Comparison of ENCODE assay signal across 21 mouse cellular contexts in the genomic region with DNA sequence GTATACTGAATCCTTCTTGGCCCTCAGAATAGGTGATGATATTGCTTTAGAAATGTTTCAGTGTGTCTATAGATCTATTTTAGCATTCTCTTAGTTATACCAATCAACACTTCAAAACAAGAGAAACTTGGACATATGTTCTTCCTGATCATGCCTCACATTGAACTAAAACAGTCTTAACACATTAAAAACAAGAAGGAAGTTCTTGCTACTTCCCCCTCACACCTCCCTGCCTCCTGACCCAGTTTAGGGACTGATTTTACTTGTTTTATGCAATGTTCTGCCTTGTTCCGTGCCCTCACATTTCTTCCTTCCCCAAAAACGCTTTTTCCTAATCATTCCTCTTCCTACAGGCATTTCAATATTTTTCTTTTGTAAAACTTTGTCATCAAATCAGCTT.
DNase-seq lines count a peak whose midpoint lies in the region; ATAC-seq and TF ChIP-seq lines count a peak whose summit lies in the region.
"Had no signal": no experiment of that assay in that cellular context is flagged by ENCODE, and none has a peak within 500 bp of the region (broad histone marks: within the 10 kb centered on the region; RNA-seq: fewer than 3 reads in every experiment).

No protein-coding gene starts in this region.

- no peaks in the 10 kb centered on the region for H3K36me3 ChIP-seq in neural tube, embryonic 15.5 days
- H3K36me3 ChIP-seq: embryonic facial prominence, embryonic 13.5 days; forebrain, embryonic 12.5 days; heart, embryonic 12.5 days; hindbrain, embryonic 15.5 days had no signal

- no peaks in the 10 kb centered on the region for H3K9me3 ChIP-seq in neural tube, embryonic 15.5 days (replicated peaks)
- H3K9me3 ChIP-seq: embryonic facial prominence, embryonic 13.5 days; forebrain, embryonic 12.5 days; heart, embryonic 12.5 days; hindbrain, embryonic 15.5 days had no signal

- WGBS in neural tube, embryonic 15.5 days: 88% methylated on average over 2 of the region's 2 CpGs

- peak overlapping the region; percentile 59; the same call in 1 of the 2 replicates for H3K27ac ChIP-seq in left cerebral cortex, adult 2 months
- H3K27ac ChIP-seq in neural tube, embryonic 15.5 days (replicated peaks): no peak overlapping the region
- H3K27ac ChIP-seq: embryonic facial prominence, embryonic 13.5 days; forebrain, embryonic 12.5 days; gastrocnemius, adult 2 months; hindbrain, embryonic 15.5 days had no signal

- intact Hi-C loops in left cerebral cortex, postnatal 4 days (cut with DNase I): no loop called here
- intact Hi-C loops in left cerebral cortex, adult 2 months (cut with DNase I): loop anchor here (1.0 to 5.0 kb wide), 3 partner anchors 18 to 306 kb away; no protein-coding TSS in a partner anchor

- no peak overlapping the region for H3K4me3 ChIP-seq in left cerebral cortex, adult 2 months
- no peak overlapping the region for H3K4me3 ChIP-seq in neural tube, embryonic 15.5 days (replicated peaks)
- H3K4me3 ChIP-seq: embryonic facial prominence, embryonic 13.5 days; forebrain, embryonic 12.5 days; gastrocnemius, adult 2 months; heart, embryonic 12.5 days; hindbrain, embryonic 15.5 days had no signal

- no peaks in the 10 kb centered on the region for H3K4me1 ChIP-seq in neural tube, embryonic 15.5 days
- H3K4me1 ChIP-seq: embryonic facial prominence, embryonic 13.5 days; heart, embryonic 12.5 days had no signal

- H3K9ac ChIP-seq in neural tube, embryonic 15.5 days (replicated peaks): no peak overlapping the region
- H3K9ac ChIP-seq: embryonic facial prominence, embryonic 13.5 days; forebrain, embryonic 12.5 days; heart, embryonic 12.5 days; hindbrain, embryonic 15.5 days had no signal

- no peak overlapping the region for H3K4me2 ChIP-seq in neural tube, embryonic 15.5 days
- H3K4me2 ChIP-seq: embryonic facial prominence, embryonic 13.5 days; forebrain, embryonic 12.5 days; heart, embryonic 12.5 days; hindbrain, embryonic 15.5 days had no signal

- H3K27me3 ChIP-seq in neural tube, embryonic 15.5 days (replicated peaks): no peaks in the 10 kb centered on the region
- H3K27me3 ChIP-seq: CH12.LX; embryonic facial prominence, embryonic 13.5 days; forebrain, embryonic 12.5 days; heart, embryonic 12.5 days; hindbrain, embryonic 15.5 days; Patski had no signal

- no peak for TF ChIP-seq CTCF in left cerebral cortex, adult 2 months (IDR thresholded peaks at IDR 0.05)

- ATAC-seq in frontal cortex, adult (ENCODE audit: low TSS enrichment): peak; percentile 87
- no peak for ATAC-seq in neural tube, embryonic 15.5 days (ENCODE audit: low FRiP score)
- ATAC-seq: activated CD4-positive, CD25-positive, alpha-beta regulatory T cell, adult 4 months; forebrain, embryonic 16.5 days; Patski had no signal

- no peak for DNase-seq in frontal cortex, postnatal 10 days (ENCODE audit: low spot score in 2 of 2)
- DNase-seq in left cerebral cortex, adult 18-20 months (ENCODE audit: low spot score in 2 of 2): peak; percentile 14 to 33
- DNase-seq in left cerebral cortex, postnatal 4 days: no peak
- no peak for DNase-seq in left cerebral cortex, adult 2 months (ENCODE audit: extremely low spot score in 1 of 2, low spot score in 2 of 2)
- no peak for DNase-seq in testis, postnatal 14 days (ENCODE audit: low spot score)
- DNase-seq: adrenal gland, postnatal 14 days; cerebellum, adult 18-20 months; cerebellum, adult 9-11 months; cerebellum, postnatal 36 days; gastrocnemius, adult 2 months; gastrocnemius, postnatal 25 days had no signal

Comparison
In these comparisons a context has a peak if more than half of its experiments do, and no peak if none do; other contexts are left out.
1. DNase-seq: peak in left cerebral cortex, adult 18-20 months (2 of 2); none in frontal cortex, postnatal 10 days (0 of 2), left cerebral cortex, postnatal 4 days (single experiment), left cerebral cortex, adult 2 months (0 of 2) and testis, postnatal 14 days (single experiment).